Mouse (Mus musculus): Measurements from ENCODE around the gene Spata4. TPM values are rescaled to one million over a fixed set of nuclear protein-coding genes. Genes with fewer than 3 reads are reported as not detected.

The Spata4 gene
- total and polyA plus RNA-seq, 3 experiments, result not detected

GRCm38 (mm10) chr8:54570618-54571609 is 29.7 kb upstream of the Spata4 start:
- Histone ChIP-seq H3K27ac (ENCODE audit: control insufficient read depth, low read depth, low read length) (no peak overlapping the region), H3K4me1 (ENCODE audit: control insufficient read depth in 1 of 2, insufficient read depth in 2 of 2, low read length in 2 of 2) (no peaks in the 10 kb centered on the region), H3K36me3 (ENCODE audit: control insufficient read depth in 1 of 2, insufficient read depth in 2 of 2, low read length in 2 of 2) (no peaks in the 10 kb centered on the region), H3K9me3 (replicated peaks; ENCODE audit: insufficient read depth, low read length) (no peaks in the 10 kb centered on the region), H3K79me2 (ENCODE audit: control insufficient read depth, insufficient read depth, low read length, poor library complexity) (no peaks in the 10 kb centered on the region), H3K9ac (ENCODE audit: control insufficient read depth, low read depth, low read length, poor library complexity, severe bottlenecking) (no peak overlapping the region), H3K4me3 (ENCODE audit: control insufficient read depth in 1 of 2, insufficient read depth in 1 of 2, low read depth in 2 of 2, low read length in 2 of 2) (no peak overlapping the region), H3K27me3 (ENCODE audit: control insufficient read depth in 1 of 2, insufficient read depth in 2 of 2, low read length in 2 of 2) (no peaks in the 10 kb centered on the region)
- DNase-seq (ENCODE audit: low read depth, low spot score), result no peak
- TF ChIP-seq MYC (IDR thresholded peaks at IDR 0.05; ENCODE audit: low read depth, low read length) (no peak), MAFK (IDR thresholded peaks at IDR 0.05; ENCODE audit: borderline replicate concordance, low read depth, low read length) (no peak), TBP (IDR thresholded peaks at IDR 0.05; ENCODE audit: low read depth, low read length) (no peak), BHLHE40 (IDR thresholded peaks at IDR 0.05; ENCODE audit: borderline replicate concordance, low read depth, low read length) (no peak), ZKSCAN1 (IDR thresholded peaks at IDR 0.05; ENCODE audit: low read depth, low read length) (no peak), SMC3 (IDR thresholded peaks at IDR 0.05; ENCODE audit: low read depth, low read length) (no peak), E2F4 (IDR thresholded peaks at IDR 0.05; ENCODE audit: borderline replicate concordance, low read depth, low read length) (no peak)

- H3K4me3 ChIP-seq (ENCODE audit: control insufficient read depth in 1 of 2, insufficient read depth in 1 of 2, low read depth in 2 of 2, low read length in 2 of 2), result no peak overlapping the region
- H3K4me1 ChIP-seq (ENCODE audit: control insufficient read depth in 1 of 2, insufficient read depth in 2 of 2, low read length in 2 of 2), result no peaks in the 10 kb centered on the region
- H3K36me3 ChIP-seq (ENCODE audit: control insufficient read depth in 1 of 2, insufficient read depth in 2 of 2, low read length in 2 of 2), result no peaks in the 10 kb centered on the region
- no peak overlapping the region for H3K27ac ChIP-seq (ENCODE audit: control insufficient read depth, low read depth, low read length)
- no peak overlapping the region for H3K9ac ChIP-seq (ENCODE audit: control insufficient read depth, low read depth, low read length, poor library complexity, severe bottlenecking)
- no peaks in the 10 kb centered on the region for H3K27me3 ChIP-seq (ENCODE audit: control insufficient read depth in 1 of 2, insufficient read depth in 2 of 2, low read length in 2 of 2)
- DNase-seq (ENCODE audit: low read depth, low spot score), result no peak
- TF ChIP-seq NELFE (IDR thresholded peaks at IDR 0.05; ENCODE audit: low read depth, low read length), result no peak
- TF ChIP-seq CHD2 (IDR thresholded peaks at IDR 0.05; ENCODE audit: low read length), result no peak
- no peak for TF ChIP-seq HCFC1 (IDR thresholded peaks at IDR 0.05; ENCODE audit: low read depth, low read length)
- H3K9me3 ChIP-seq (replicated peaks; ENCODE audit: insufficient read depth, low read length), result no peaks in the 10 kb centered on the region
- H3K79me2 ChIP-seq (ENCODE audit: control insufficient read depth, insufficient read depth, low read length, poor library complexity), result no peaks in the 10 kb centered on the region
Observed at GRCm38 (mm10) chr8:54581436-54581835, 19.1 kb upstream of the Spata4 start.

GRCm38 (mm10) chr8:54582886-54583285 is 17.7 kb upstream of the Spata4 start:
- Histone ChIP-seq H3K4me1 (ENCODE audit: control insufficient read depth in 1 of 2, insufficient read depth in 2 of 2, low read length in 2 of 2) (no peaks in the 10 kb centered on the region), H3K4me3 (ENCODE audit: control insufficient read depth in 1 of 2, insufficient read depth in 1 of 2, low read depth in 2 of 2, low read length in 2 of 2) (no peak overlapping the region), H3K9me3 (replicated peaks; ENCODE audit: insufficient read depth, low read length) (no peaks in the 10 kb centered on the region), H3K36me3 (ENCODE audit: control insufficient read depth in 1 of 2, insufficient read depth in 2 of 2, low read length in 2 of 2) (no peaks in the 10 kb centered on the region), H3K27ac (ENCODE audit: control insufficient read depth, low read depth, low read length) (no peak overlapping the region), H3K9ac (ENCODE audit: control insufficient read depth, low read depth, low read length, poor library complexity, severe bottlenecking) (no peak overlapping the region), H3K27me3 (ENCODE audit: control insufficient read depth in 1 of 2, insufficient read depth in 2 of 2, low read length in 2 of 2) (no peaks in the 10 kb centered on the region), H3K79me2 (ENCODE audit: control insufficient read depth, insufficient read depth, low read length, poor library complexity) (no peaks in the 10 kb centered on the region)
- DNase-seq (ENCODE audit: low read depth, low spot score), result no peak
- TF ChIP-seq BHLHE40 (IDR thresholded peaks at IDR 0.05; ENCODE audit: borderline replicate concordance, low read depth, low read length) (no peak), NELFE (IDR thresholded peaks at IDR 0.05; ENCODE audit: low read depth, low read length) (no peak), MAX (IDR thresholded peaks at IDR 0.05; ENCODE audit: low read length) (no peak)

Measured in MEL (cell line).